Comparison of ENCODE assay signal across 8 mouse cellular contexts in genomic region chr17:35164218-35164567, GRCm38 (mm10). TPM values are rescaled to one million over a fixed set of nuclear protein-coding genes. Genes with fewer than 3 reads are reported as not detected.
DNase-seq lines count a peak whose midpoint lies in the region; ATAC-seq and TF ChIP-seq lines count a peak whose summit lies in the region.

No protein-coding gene starts in this region.

- TF ChIP-seq CTCF in C2C12 (IDR thresholded peaks at IDR 0.05; ENCODE audit: control insufficient read depth, insufficient read depth, insufficient read length), result no peak
- TF ChIP-seq CTCF in heart, postnatal 0 days (IDR thresholded peaks at IDR 0.05; ENCODE audit: low read depth), result no peak

- H3K27ac ChIP-seq in heart, postnatal 0 days (ENCODE audit: low read depth), result peak overlapping the region; percentile 99
- H3K27ac ChIP-seq in liver, embryonic 16.5 days (ENCODE audit: low read length), result peak overlapping the region; percentile 98

- peak; percentile 11 for DNase-seq in embryo, embryonic 10.5 days (ENCODE audit: low spot score)
- no peak for DNase-seq in embryo, embryonic 10 days (ENCODE audit: low spot score)
- no peak for DNase-seq in heart, postnatal 0 days (ENCODE audit: low spot score)
- DNase-seq in right cerebral cortex, postnatal 25 days, result no peak
- no peak for DNase-seq in spleen, postnatal 36 days (ENCODE audit: low spot score in 2 of 2)
- DNase-seq in layer of hippocampus, postnatal 14 days (ENCODE audit: low spot score in 2 of 2), result no peak

- under 1% methylated on average over 19 of the region's 28 CpGs for WGBS in heart, postnatal 0 days
- under 1% methylated on average over 28 of the region's 28 CpGs for WGBS in liver, embryonic 16.5 days (ENCODE audit: insufficient replicate concordance)

- no peaks in the 10 kb centered on the region for H3K27me3 ChIP-seq in C2C12 (ENCODE audit: control insufficient read depth, insufficient read depth, insufficient read length)
- no peaks in the 10 kb centered on the region for H3K27me3 ChIP-seq in heart, postnatal 0 days (ENCODE audit: control insufficient read depth, insufficient read depth, low read length)
- H3K27me3 ChIP-seq in liver, embryonic 16.5 days (ENCODE audit: control insufficient read depth, insufficient read depth, low read depth, low read length), result no peaks in the 10 kb centered on the region

- peak overlapping the region; percentile 85 for H3K4me2 ChIP-seq in heart, postnatal 0 days (ENCODE audit: low read depth, low read length)
- H3K4me2 ChIP-seq in liver, embryonic 16.5 days (ENCODE audit: low read depth, low read length), result peak overlapping the region; percentile 90

- H3K4me1 ChIP-seq in heart, postnatal 0 days (ENCODE audit: control insufficient read depth, insufficient read depth), result peaks cover 23% of the 10 kb centered on the region
- peaks cover 25% of the 10 kb centered on the region for H3K4me1 ChIP-seq in liver, embryonic 16.5 days (ENCODE audit: control insufficient read depth, low read depth, low read length)

- H3K79me2 ChIP-seq in C2C12 (ENCODE audit: control insufficient read depth, insufficient read depth), result peaks cover 68% of the 10 kb centered on the region

- H3K36me3 ChIP-seq in C2C12 (ENCODE audit: control insufficient read depth, insufficient read depth), result peaks cover 41% of the 10 kb centered on the region
- H3K36me3 ChIP-seq in heart, postnatal 0 days (replicated peaks; ENCODE audit: control insufficient read depth, insufficient read depth, low read length), result peaks cover 30% of the 10 kb centered on the region
- peaks cover 30% of the 10 kb centered on the region for H3K36me3 ChIP-seq in liver, embryonic 16.5 days (ENCODE audit: control insufficient read depth, insufficient read depth)

- ATAC-seq in heart, postnatal 0 days (ENCODE audit: insufficient read depth, low read depth), result no peak
- no peak for ATAC-seq in liver, embryonic 16.5 days (ENCODE audit: low read depth)

- H3K4me3 ChIP-seq in C2C12 (ENCODE audit: insufficient read depth, poor library complexity, severe bottlenecking), result peak overlapping the region; percentile 96
- peak overlapping the region; percentile 100 for H3K4me3 ChIP-seq in heart, postnatal 0 days (ENCODE audit: low read depth, low read length)
- H3K4me3 ChIP-seq in liver, embryonic 16.5 days (ENCODE audit: low read depth, low read length), result peak overlapping the region; percentile 81

- no peak for TF ChIP-seq EP300 in heart, postnatal 0 days (IDR thresholded peaks at IDR 0.05; ENCODE audit: low read depth)

- peak overlapping the region; percentile 100 for H3ac ChIP-seq in C2C12 (ENCODE audit: control insufficient read depth, insufficient read length, low read depth)

- H3K9me3 ChIP-seq in heart, postnatal 0 days (replicated peaks; ENCODE audit: control insufficient read depth, low read length), result no peaks in the 10 kb centered on the region
- no peaks in the 10 kb centered on the region for H3K9me3 ChIP-seq in liver, embryonic 16.5 days (replicated peaks; ENCODE audit: control insufficient read depth, low read length)

- peak overlapping the region; percentile 100 for H3K9ac ChIP-seq in heart, postnatal 0 days (replicated peaks; ENCODE audit: low read depth, low read length)
- H3K9ac ChIP-seq in liver, embryonic 16.5 days (ENCODE audit: low read depth, low read length), result peak overlapping the region; percentile 92

- peaks cover 51% of the 10 kb centered on the region for H3K79me3 ChIP-seq in C2C12 (ENCODE audit: low read depth)

TF ChIP-seq in C2C12, 6 proteins besides CTCF, POLR2A, EP300 and RAD21:
- no peak for TF ChIP-seq FOSL1 (IDR thresholded peaks at IDR 0.05; ENCODE audit: insufficient read depth, low read length, poor library complexity, severe bottlenecking)
- no peak for TF ChIP-seq MYOD1 (IDR thresholded peaks at IDR 0.05; ENCODE audit: control insufficient read depth, insufficient read length, low read depth)
- no peak for TF ChIP-seq USF1 (IDR thresholded peaks at IDR 0.05; ENCODE audit: low read depth)
- no peak for TF ChIP-seq MYOG (IDR thresholded peaks at IDR 0.05; ENCODE audit: control insufficient read depth, extremely low read depth, insufficient read length)
- TF ChIP-seq MAX (IDR thresholded peaks at IDR 0.05), result no peak
- no peak for TF ChIP-seq CEBPB (IDR thresholded peaks at IDR 0.05; ENCODE audit: low read depth)

RNA-seq across cellular contexts. Expression of gene Prrc2a, which starts 0.5 kb away (rescaled TPM):
- 183 TPM for polyA plus RNA-seq in C2C12 (2012; fragmentation: generic; extraction: Trizol)
- 99.2 and 120 TPM in 2 replicates for total RNA-seq in heart, postnatal 0 days (2014; rRNA removed; ENCODE audit: low replicate concordance)
- 56.6 and 60.7 TPM in 2 replicates for polyA plus RNA-seq in heart, postnatal 0 days (2015; fragmentation: Nextera tagmentation; extraction: Ambion mirVana)
- polyA plus RNA-seq in liver, embryonic 16.5 days (2015; fragmentation: Nextera tagmentation; extraction: Ambion mirVana), result 38.4 and 45.0 TPM in 2 replicates
- total RNA-seq in layer of hippocampus, postnatal 14 days (2021), result 100 to 1,000 TPM; 305 to 314 TPM

RNA-seq across cellular contexts. Expression of gene Aif1, which starts 11.7 kb away (rescaled TPM):
- polyA plus RNA-seq in C2C12 (2012; fragmentation: generic; extraction: Trizol), result not detected
- 1.8 TPM in 1 of 2 replicates, not detected in the other for total RNA-seq in heart, postnatal 0 days (2014; rRNA removed; ENCODE audit: low replicate concordance)
- polyA plus RNA-seq in heart, postnatal 0 days (2015; fragmentation: Nextera tagmentation; extraction: Ambion mirVana), result 6.5 and 7.5 TPM in 2 replicates
- 22.8 and 23.2 TPM in 2 replicates for polyA plus RNA-seq in liver, embryonic 16.5 days (2015; fragmentation: Nextera tagmentation; extraction: Ambion mirVana)
- total RNA-seq in layer of hippocampus, postnatal 14 days (2021), result 10 to 100 TPM in 1 of 2 experiments, 1 to 10 TPM in 1; 9.9 to 10.4 TPM

RNA-seq across cellular contexts. Expression of gene Lst1, which starts 24.0 kb away (rescaled TPM):
- polyA plus RNA-seq in C2C12 (2012; fragmentation: generic; extraction: Trizol), result 0.92 TPM
- total RNA-seq in heart, postnatal 0 days (2014; rRNA removed; ENCODE audit: low replicate concordance), result 6.6 and 52.7 TPM in 2 replicates
- polyA plus RNA-seq in heart, postnatal 0 days (2015; fragmentation: Nextera tagmentation; extraction: Ambion mirVana), result 7.0 and 9.7 TPM in 2 replicates
- 38.8 and 41.4 TPM in 2 replicates for polyA plus RNA-seq in liver, embryonic 16.5 days (2015; fragmentation: Nextera tagmentation; extraction: Ambion mirVana)
- 10 to 100 TPM in 1 of 2 experiments, 1 to 10 TPM in 1; 8.2 to 12.1 TPM for total RNA-seq in layer of hippocampus, postnatal 14 days (2021)

RNA-seq across cellular contexts. Expression of gene Bag6, which starts 29.2 kb away (rescaled TPM):
- 202 TPM for polyA plus RNA-seq in C2C12 (2012; fragmentation: generic; extraction: Trizol)
- total RNA-seq in heart, postnatal 0 days (2014; rRNA removed; ENCODE audit: low replicate concordance), result 188 and 235 TPM in 2 replicates
- polyA plus RNA-seq in heart, postnatal 0 days (2015; fragmentation: Nextera tagmentation; extraction: Ambion mirVana), result 35.6 and 37.7 TPM in 2 replicates
- 19.7 and 21.4 TPM in 2 replicates for polyA plus RNA-seq in liver, embryonic 16.5 days (2015; fragmentation: Nextera tagmentation; extraction: Ambion mirVana)
- total RNA-seq in layer of hippocampus, postnatal 14 days (2021), result 100 to 1,000 TPM; 289 TPM

RNA-seq across cellular contexts. Expression of gene Ltb, which starts 30.0 kb away (rescaled TPM):
- polyA plus RNA-seq in C2C12 (2012; fragmentation: generic; extraction: Trizol), result not detected
- total RNA-seq in heart, postnatal 0 days (2014; rRNA removed; ENCODE audit: low replicate concordance), result 0.27 and 1.0 TPM in 2 replicates
- 0.33 and 0.48 TPM in 2 replicates for polyA plus RNA-seq in heart, postnatal 0 days (2015; fragmentation: Nextera tagmentation; extraction: Ambion mirVana)
- 1.2 and 2.4 TPM in 2 replicates for polyA plus RNA-seq in liver, embryonic 16.5 days (2015; fragmentation: Nextera tagmentation; extraction: Ambion mirVana)
- total RNA-seq in layer of hippocampus, postnatal 14 days (2021), result 1 to 10 TPM in 1 of 2 experiments, under 1 TPM in 1; 0.55 to 1.0 TPM
